Mouse (Mus musculus) hindbrain, embryonic 12.5 days (tissue): ENCODE measurements around the gene Adra2b. TPM values are rescaled to one million over a fixed set of nuclear protein-coding genes. Genes with fewer than 3 reads are reported as not detected.

Source experiments
- ATAC-seq: fragments of 200-750 bp; cut with Nextera tagmentation; 2 replicates; pipeline ENCODE4 v1.8.0; 2017; ENCODE audit warnings: moderate TSS enrichment; ENCODE audit not compliant: low FRiP score
- H3K27ac ChIP-seq: fragments of 300-500 bp; sonication (generic); 2 replicates; pipeline ENCODE4 v1.5.1; 2016; ENCODE audit warnings: mild to moderate bottlenecking
- H3K27me3 ChIP-seq: fragments of 300-500 bp; sonication (generic); 2 replicates; pipeline ENCODE4 v1.6.1; 2016; ENCODE audit warnings: mild to moderate bottlenecking
- H3K36me3 ChIP-seq: fragments of 300-500 bp; sonication (generic); 2 replicates; pipeline ENCODE4 v1.6.1; 2016; ENCODE audit warnings: mild to moderate bottlenecking
- H3K4me1 ChIP-seq: fragments of 300-500 bp; sonication (generic); 2 replicates; pipeline ENCODE4 v1.6.1; 2016
- H3K4me2 ChIP-seq: fragments of 300-500 bp; sonication (generic); replicated peaks from 2 replicates; pipeline ENCODE4 v1.6.1; 2016; ENCODE audit warnings: mild to moderate bottlenecking
- H3K4me3 ChIP-seq: fragments of 300-500 bp; sonication (generic); 2 replicates; pipeline ENCODE4 v1.5.1; 2016; ENCODE audit warnings: mild to moderate bottlenecking
- H3K9ac ChIP-seq: fragments of 300-500 bp; sonication (generic); 2 replicates; pipeline ENCODE4 v1.6.1; 2016; ENCODE audit warnings: mild to moderate bottlenecking, moderate library complexity
- H3K9me3 ChIP-seq: fragments of 300-500 bp; sonication (generic); replicated peaks from 2 replicates; pipeline ENCODE4 v1.6.1; 2016; ENCODE audit warnings: mild to moderate bottlenecking
- WGBS: fragments of 180-500 bp; shearing (Covaris S2); methylation state at CpG from one replicate; pipeline ENCODE4 v1.1.7; 2016; 5-methylcytosine and 5-hydroxymethylcytosine counted together
- polyA plus RNA-seq: library from polyadenylated mRNA; unstranded; fragments of >200 nt; fragmentation: Nextera tagmentation; extraction: Ambion mirVana; gene quantifications from 2 replicates; pipeline ENCODE4 v1.2.1, GENCODE M21; 2016

Adra2b gene
- polyA plus RNA-seq, 1 experiment from 2014 or later: 2.4 TPM

DNA sequence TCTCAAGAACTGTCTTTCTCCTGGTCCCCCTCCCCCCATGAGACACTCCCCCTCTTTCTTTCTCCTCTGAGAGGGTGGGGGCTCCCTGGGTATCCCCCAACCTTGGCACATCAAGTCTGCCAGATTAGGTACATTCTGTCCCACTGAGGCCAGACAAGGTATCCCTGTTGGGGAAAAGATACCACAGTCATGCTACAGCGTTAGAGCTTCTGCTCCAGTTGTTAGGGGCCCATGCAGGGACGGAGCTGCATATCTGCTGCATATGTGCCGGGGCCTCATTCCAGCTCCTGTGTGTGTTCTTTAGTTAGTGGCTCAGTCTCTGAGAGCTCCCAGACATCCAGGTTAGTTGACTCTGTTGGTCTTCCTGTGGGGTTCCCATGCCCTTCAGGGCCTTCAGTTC is 11.1 kb downstream of the Adra2b start:
- Histone ChIP-seq H3K4me3 (no peak overlapping the region), H3K9ac (no peak overlapping the region), H3K27ac (no peak overlapping the region), H3K4me2 (no peak overlapping the region), H3K36me3 (no peaks in the 10 kb centered on the region), H3K4me1 (peaks cover 21% of the 10 kb centered on the region), H3K27me3 (peaks cover 9% of the 10 kb centered on the region), H3K9me3 (no peaks in the 10 kb centered on the region)
- no peak for ATAC-seq
- WGBS: 80% methylated on average over 3 of the region's 3 CpGs

DNA sequence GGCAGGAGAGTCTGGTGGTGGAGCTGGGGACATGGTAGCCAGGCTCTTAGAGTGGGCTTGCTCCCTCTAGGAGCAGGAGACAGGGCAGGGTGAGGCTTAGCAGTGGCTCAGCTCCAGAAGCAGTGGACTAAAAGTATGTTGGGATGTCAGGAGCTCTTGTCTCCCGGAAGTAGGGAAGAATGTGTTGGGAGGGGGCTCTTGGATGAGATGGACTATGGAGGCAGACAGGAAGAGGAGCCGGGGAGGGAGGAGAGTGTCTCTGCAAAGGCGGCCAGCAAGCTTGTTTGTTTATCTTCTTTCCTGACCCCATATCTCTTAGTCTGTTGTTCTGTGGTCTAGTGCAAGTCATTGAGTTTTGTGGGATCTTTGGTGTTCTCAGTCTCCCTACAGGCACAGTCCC is 12.1 kb downstream of the Adra2b start:
- ATAC-seq: no peak
- Histone ChIP-seq H3K9ac (no peak overlapping the region), H3K4me2 (no peak overlapping the region), H3K36me3 (no peaks in the 10 kb centered on the region), H3K4me3 (no peak overlapping the region), H3K9me3 (no peaks in the 10 kb centered on the region), H3K27me3 (peaks cover 5% of the 10 kb centered on the region; the same call in 1 of the 2 replicates), H3K4me1 (peaks cover 18% of the 10 kb centered on the region), H3K27ac (no peak overlapping the region)
- WGBS: 66% methylated on average over 3 of the region's 3 CpGs

DNA sequence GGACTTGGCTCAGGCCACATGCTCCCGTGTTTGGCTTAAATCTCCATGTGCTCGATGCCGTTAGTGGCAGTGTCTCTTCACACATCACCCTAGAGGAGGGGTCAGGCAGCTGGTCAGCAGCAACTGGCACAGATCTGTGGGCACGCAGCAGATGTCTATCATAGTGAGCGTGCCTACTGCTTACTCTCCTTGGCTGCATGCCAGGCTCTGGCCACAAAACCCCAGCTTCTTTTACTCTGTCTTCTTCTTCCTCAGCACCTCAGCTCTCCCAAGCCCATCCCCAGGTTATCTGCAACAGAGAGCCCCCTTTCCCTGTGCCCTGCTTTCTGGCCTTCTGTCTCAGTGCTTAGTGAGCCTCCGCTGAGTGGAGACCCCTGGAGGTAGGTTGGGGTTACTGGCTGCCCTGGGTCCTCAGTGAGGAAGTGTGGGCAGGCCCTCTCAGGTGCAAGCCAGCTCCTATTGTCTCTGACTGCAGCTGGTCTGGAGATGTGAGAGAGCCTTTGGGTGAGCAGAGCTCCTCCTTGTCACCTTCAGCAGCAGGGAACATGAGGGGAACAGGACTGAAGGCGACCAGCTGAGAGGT is 12.8 kb downstream of the Adra2b start:
- H3K27me3 ChIP-seq: peaks cover 5% of the 10 kb centered on the region; the same call in 1 of the 2 replicates
- H3K9me3 ChIP-seq: no peaks in the 10 kb centered on the region
- H3K4me1 ChIP-seq: peaks cover 16% of the 10 kb centered on the region
- ATAC-seq: no peak
- H3K27ac ChIP-seq: no peak overlapping the region
- no peaks in the 10 kb centered on the region for H3K36me3 ChIP-seq
- H3K9ac ChIP-seq: no peak overlapping the region; the same call in 1 of the 2 replicates
- WGBS: 62% methylated on average over 7 of the region's 7 CpGs
- H3K4me2 ChIP-seq: no peak overlapping the region
- no peak overlapping the region for H3K4me3 ChIP-seq

DNA sequence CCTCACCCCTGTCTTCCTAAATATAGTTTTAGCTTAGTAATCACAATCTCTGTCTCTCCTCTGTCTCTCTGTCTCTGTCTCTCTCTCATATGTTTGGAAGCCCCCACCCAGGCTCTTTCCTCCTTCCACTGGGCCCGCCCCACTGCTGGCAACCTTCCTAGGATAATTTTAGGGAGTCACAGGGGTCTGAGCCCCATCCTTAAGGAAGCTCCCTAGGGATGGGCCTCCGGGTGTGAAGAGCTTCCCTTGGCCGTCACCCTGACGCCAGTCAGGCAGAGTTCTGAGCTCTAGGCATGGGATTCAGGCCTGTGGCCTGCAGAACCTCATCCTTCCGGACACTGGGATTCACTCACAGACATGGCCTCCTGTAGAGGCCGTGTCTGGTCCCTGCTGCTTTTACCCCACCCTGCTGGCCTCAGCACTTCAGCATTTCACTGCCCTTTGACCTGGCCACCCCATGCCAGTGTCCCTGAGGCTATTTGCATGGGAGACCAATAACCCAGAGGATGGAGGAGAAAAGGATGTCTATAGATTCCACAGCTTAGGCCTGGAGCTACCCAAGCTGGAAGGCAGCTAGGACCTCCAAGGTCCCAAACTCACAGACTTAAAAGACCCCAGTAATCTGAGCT is 13.5 kb downstream of the Adra2b start:
- H3K27me3 ChIP-seq: peaks cover 5% of the 10 kb centered on the region; the same call in 1 of the 2 replicates
- H3K27ac ChIP-seq: no peak overlapping the region
- no peak overlapping the region for H3K4me3 ChIP-seq
- no peaks in the 10 kb centered on the region for H3K36me3 ChIP-seq
- no peak overlapping the region for H3K4me2 ChIP-seq
- ATAC-seq: no peak
- H3K9me3 ChIP-seq: no peaks in the 10 kb centered on the region
- no peak overlapping the region for H3K9ac ChIP-seq
- H3K4me1 ChIP-seq: peaks cover 9% of the 10 kb centered on the region
- 75% methylated on average over 6 of the region's 6 CpGs for WGBS

DNA sequence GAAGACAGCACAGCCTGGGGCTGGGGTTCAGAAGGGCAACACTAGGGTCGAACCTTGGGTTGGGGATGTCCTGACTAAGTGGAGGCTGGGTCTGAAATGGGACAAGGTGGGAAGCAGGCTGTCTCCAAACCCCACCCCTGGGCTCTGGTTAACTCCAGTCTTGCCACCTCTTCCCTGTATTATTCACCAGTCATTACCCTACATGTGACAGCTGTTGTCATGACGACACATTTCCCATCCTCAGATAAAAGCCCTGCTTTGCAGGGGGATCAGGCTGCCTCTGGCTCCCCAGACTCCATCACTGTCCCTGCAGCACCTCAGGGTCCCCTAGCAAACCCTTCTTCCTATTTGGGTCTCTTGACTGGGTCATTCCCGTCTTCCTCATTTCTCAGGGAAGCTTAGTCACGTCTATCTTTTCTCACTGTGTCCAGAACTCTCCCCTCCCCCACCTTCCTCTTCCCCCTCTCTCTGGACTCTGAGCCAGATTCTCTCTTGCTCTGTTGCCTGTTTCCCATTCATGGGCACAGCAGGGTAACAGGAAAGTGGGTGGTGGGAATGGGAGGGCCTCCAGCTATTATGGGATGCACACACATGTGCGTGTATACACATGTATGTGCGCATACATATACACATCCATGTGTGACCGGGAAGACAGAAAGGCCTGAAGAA is 15.1 kb downstream of the Adra2b start:
- H3K36me3 ChIP-seq: no peaks in the 10 kb centered on the region
- H3K27ac ChIP-seq: no peak overlapping the region
- H3K4me1 ChIP-seq: peaks cover 9% of the 10 kb centered on the region
- 60% methylated on average over 7 of the region's 7 CpGs for WGBS
- peak; percentile 66; the same call in 1 of the 2 replicates for ATAC-seq
- H3K9ac ChIP-seq: no peak overlapping the region
- peaks cover 5% of the 10 kb centered on the region; the same call in 1 of the 2 replicates for H3K27me3 ChIP-seq
- H3K4me3 ChIP-seq: no peak overlapping the region
- no peaks in the 10 kb centered on the region for H3K9me3 ChIP-seq
- no peak overlapping the region for H3K4me2 ChIP-seq

DNA sequence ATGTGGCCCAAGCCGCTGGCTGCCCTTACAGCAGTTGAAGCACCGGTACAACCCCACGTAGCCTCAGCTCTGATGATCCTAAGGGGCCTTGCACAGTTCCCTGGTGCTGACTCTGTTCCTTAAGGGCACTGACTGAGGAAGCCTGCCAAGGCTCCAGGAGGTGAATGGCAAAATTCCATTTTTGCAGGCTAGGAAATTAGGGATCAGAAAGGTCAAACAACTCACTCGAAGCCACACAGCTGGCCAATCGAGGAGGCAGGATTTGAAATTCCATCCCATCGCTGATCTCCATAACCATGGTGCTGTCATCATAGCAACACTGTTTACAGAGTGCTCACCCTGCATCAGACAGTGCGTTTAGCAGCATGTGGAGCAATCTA is 15.6 kb downstream of the Adra2b start:
- H3K27me3 ChIP-seq: peaks cover 5% of the 10 kb centered on the region; the same call in 1 of the 2 replicates
- no peak overlapping the region for H3K9ac ChIP-seq
- WGBS: 70% methylated on average over 7 of the region's 7 CpGs
- ATAC-seq: no peak
- no peaks in the 10 kb centered on the region for H3K36me3 ChIP-seq
- H3K9me3 ChIP-seq: no peaks in the 10 kb centered on the region
- no peak overlapping the region for H3K4me2 ChIP-seq
- H3K4me3 ChIP-seq: no peak overlapping the region
- H3K27ac ChIP-seq: no peak overlapping the region
- H3K4me1 ChIP-seq: peaks cover 9% of the 10 kb centered on the region

DNA sequence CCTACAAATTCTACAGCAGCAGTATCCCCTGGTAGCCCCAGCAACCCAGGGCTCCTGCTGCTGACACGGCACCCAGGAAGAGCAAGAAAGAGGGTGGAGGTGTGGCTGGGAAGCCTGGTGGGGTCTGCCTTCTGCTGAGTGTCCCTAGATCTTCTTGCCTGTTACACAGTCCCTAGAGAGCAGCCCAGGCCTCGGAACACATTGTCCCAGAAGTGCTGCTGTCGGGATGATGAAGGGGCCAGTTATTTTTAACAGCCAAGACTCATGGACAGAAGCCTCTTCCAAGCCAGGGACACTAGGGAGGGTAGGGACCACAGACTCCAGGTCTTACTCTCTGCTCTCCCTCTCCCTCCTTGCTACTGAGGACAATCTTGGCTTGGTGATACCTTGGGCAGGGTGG is 16.2 kb downstream of the Adra2b start:
- WGBS: 64% methylated on average over 3 of the region's 3 CpGs
- no peak overlapping the region for H3K4me2 ChIP-seq
- no peak overlapping the region for H3K27ac ChIP-seq
- H3K4me1 ChIP-seq: peaks cover 9% of the 10 kb centered on the region
- H3K4me3 ChIP-seq: no peak overlapping the region
- H3K27me3 ChIP-seq: peaks cover 5% of the 10 kb centered on the region; the same call in 1 of the 2 replicates
- H3K9ac ChIP-seq: no peak overlapping the region
- no peak for ATAC-seq
- H3K36me3 ChIP-seq: no peaks in the 10 kb centered on the region
- no peaks in the 10 kb centered on the region for H3K9me3 ChIP-seq

DNA sequence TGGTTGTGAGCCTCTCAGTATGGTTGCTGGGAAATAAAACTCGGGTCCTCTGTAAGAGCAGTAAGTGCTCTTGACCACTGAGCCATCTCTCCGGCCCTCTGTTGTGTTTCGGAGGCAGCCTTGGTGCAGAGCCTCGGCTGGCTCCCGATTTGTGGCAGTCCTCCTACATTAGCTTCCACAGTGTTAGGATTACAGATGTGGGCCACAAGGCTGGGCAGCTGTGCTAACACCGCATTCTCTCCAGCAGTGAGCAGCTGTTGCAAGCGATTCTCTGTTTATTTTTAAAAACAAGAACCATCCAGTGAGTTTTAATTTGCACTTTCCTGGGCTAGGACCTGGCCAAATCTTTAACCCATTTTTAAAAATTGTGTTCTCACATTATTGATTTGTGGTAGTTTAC is 20.9 kb downstream of the Adra2b start:
- WGBS: 59% methylated on average over 7 of the region's 7 CpGs
- Histone ChIP-seq H3K4me3 (no peak overlapping the region), H3K27me3 (no peaks in the 10 kb centered on the region), H3K9ac (no peak overlapping the region), H3K27ac (no peak overlapping the region), H3K9me3 (no peaks in the 10 kb centered on the region), H3K4me2 (no peak overlapping the region), H3K4me1 (no peaks in the 10 kb centered on the region), H3K36me3 (no peaks in the 10 kb centered on the region)
- ATAC-seq: no peak

DNA sequence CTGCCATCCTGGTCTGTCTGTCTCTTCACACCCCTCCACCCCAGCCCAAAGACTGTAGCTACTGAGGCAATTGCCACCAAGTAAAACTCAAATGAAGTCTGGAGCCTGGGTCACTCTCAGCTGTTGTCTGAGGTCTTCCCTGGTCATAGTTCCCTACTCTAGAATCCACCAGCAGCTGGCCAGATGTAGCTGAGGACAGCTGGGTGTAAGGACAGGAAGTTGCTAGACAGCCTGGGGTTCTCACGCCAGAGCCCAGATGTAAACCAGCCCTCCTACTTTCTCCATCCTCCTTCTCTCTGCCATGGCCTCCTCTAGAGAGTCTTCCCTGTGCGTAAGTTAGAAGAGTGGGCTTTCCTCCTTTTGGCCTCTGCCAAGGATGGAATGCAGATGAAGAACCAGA is 24.5 kb downstream of the Adra2b start:
- Histone ChIP-seq H3K9ac (no peak overlapping the region), H3K27ac (no peak overlapping the region), H3K27me3 (no peaks in the 10 kb centered on the region), H3K4me3 (no peak overlapping the region), H3K4me2 (no peak overlapping the region), H3K36me3 (no peaks in the 10 kb centered on the region), H3K4me1 (no peaks in the 10 kb centered on the region), H3K9me3 (no peaks in the 10 kb centered on the region)
- WGBS: 80% methylated on average over 2 of the region's 2 CpGs
- ATAC-seq: no peak

DNA sequence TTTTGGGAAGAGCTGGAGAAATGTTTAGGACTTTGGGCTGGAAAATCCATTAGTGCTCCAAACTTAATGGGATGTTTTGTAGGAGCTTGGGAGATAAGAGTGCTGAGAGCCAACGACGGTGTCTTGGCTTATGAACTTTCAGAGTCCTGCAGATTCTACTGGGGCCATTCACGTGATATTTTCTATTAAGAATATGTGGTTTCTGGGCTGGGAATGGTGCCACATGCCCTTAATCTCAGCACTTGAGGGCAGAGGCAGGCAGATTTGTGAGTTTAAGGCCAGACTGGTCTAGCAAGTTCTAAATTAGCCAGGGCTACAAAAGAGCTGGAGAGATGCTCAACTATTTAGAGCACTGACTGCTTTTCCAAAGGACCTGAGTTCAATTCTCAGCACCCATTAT is 27.3 kb downstream of the Adra2b start:
- Histone ChIP-seq H3K27me3 (no peaks in the 10 kb centered on the region), H3K4me2 (no peak overlapping the region), H3K9me3 (no peaks in the 10 kb centered on the region), H3K4me3 (no peak overlapping the region), H3K4me1 (no peaks in the 10 kb centered on the region), H3K9ac (no peak overlapping the region), H3K27ac (no peak overlapping the region), H3K36me3 (no peaks in the 10 kb centered on the region)
- WGBS: 87% methylated on average over 3 of the region's 3 CpGs
- no peak for ATAC-seq

DNA sequence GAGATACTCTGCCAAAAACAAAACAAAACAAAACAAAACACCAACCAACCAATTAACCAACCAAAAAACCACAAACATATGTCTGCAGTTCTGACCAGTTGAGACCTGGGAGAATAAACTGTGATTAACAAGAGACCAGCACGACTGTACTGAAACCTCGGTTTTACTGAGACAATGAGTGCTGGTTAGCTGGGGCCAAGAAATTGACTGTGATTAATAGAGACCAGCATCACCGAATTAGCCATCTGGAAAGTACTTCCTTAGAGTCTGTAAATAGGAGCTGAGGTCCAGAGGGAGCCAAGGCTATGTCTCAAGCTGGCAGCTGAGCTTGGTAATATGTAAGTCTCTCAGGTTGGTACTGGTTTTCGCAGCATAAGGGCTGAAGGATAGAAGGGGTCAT is 27.8 kb downstream of the Adra2b start:
- no peak overlapping the region for H3K9ac ChIP-seq
- no peaks in the 10 kb centered on the region for H3K4me1 ChIP-seq
- H3K4me3 ChIP-seq: no peak overlapping the region
- H3K9me3 ChIP-seq: no peaks in the 10 kb centered on the region
- no peaks in the 10 kb centered on the region for H3K36me3 ChIP-seq
- H3K4me2 ChIP-seq: no peak overlapping the region
- ATAC-seq: no peak
- no peak overlapping the region for H3K27ac ChIP-seq
- no peaks in the 10 kb centered on the region for H3K27me3 ChIP-seq
- 56% methylated on average over 4 of the region's 4 CpGs for WGBS

DNA sequence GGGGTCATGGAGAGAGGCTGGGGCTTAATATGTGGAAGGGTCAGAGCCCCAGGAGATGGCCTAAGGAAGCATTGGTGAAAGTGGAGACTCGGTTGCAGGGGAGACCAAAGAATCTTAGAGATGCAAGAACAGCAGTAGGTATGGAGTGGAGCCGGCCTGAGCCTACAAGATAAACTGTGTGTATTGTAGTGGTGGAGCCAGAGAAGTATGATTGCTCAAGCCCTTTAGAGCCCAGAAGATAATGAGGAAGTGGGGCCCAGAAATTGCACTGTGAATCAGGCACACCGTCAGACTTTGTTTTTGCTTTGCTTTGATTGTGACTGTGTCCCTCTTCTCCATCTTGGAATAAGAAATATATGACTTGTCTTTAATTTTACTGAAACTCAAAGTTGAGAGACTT is 28.3 kb downstream of the Adra2b start:
- ATAC-seq: no peak
- Histone ChIP-seq H3K4me3 (no peak overlapping the region), H3K27me3 (no peaks in the 10 kb centered on the region), H3K9me3 (no peaks in the 10 kb centered on the region), H3K4me2 (no peak overlapping the region), H3K4me1 (no peaks in the 10 kb centered on the region), H3K9ac (no peak overlapping the region), H3K27ac (no peak overlapping the region), H3K36me3 (no peaks in the 10 kb centered on the region)
- WGBS: 66% methylated on average over 3 of the region's 3 CpGs
